Mouse (Mus musculus): ENCODE measurements around the gene AU022252. TPM values are rescaled to one million over a fixed set of nuclear protein-coding genes. Genes with fewer than 3 reads are reported as not detected.

AU022252 gene
- total and polyA plus RNA-seq, 2 experiments from 2014 or later = 19.8 to 26.4 TPM

DNA sequence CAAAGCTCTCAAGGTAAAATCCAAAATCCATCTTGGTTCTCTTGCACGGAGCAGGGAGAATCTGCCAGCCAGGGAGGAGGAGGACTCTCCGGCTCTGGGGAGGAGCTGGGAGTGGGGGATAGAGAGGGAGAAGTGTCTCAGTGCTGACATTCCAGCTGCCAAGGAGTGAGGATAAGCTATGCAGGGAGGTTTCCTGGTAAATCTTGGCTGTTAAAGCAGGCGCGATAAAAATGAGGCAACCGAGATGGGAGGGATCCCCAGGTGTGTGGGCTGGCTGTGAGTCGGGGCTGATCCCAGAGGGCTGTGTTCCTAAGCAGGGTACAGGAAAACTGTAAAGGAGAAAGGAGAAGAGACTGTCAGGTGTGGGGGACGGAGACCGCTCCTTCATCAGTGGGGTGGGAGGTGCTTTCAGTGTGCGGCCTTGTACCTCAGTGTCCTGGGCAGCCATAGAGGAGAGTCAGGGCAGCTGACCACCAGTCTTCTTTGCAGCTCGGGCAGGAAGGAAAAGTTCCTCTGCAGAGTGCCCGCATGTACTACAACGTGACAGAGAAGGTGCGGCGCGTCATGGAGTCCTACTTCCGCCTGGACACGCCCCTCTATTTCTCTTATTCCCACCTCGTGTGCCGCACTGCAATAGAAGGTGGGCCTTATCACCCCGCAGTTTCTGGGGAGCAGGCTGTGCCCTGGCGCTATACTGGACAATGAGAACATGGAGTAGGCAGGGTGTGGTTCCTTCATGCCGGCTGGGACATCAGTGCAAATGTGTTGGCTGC lies 12.1 kb upstream of the AU022252 start:
- H3K27ac ChIP-seq = no peak overlapping the region
- whole genome bisulfite sequencing = 72% methylated on average over 22 of the region's 22 CpGs
- peaks cover 4% of the 10 kb centered on the region; the same call in 1 of the 2 replicates for H3K4me1 ChIP-seq (ENCODE audit: insufficient read depth, low read length)
- TF ChIP-seq CTCF (IDR thresholded peaks at IDR 0.05; ENCODE audit: low read depth) = no peak
- H3K4me2 ChIP-seq (ENCODE audit: low read depth, low read length) = no peak overlapping the region
- no peaks in the 10 kb centered on the region for H3K9me3 ChIP-seq (ENCODE audit: low read length)
- no peak for DNase-seq (ENCODE audit: low spot score)
- H3K36me3 ChIP-seq (ENCODE audit: insufficient read depth, low read length) = peaks cover 34% of the 10 kb centered on the region
- no peaks in the 10 kb centered on the region for H3K27me3 ChIP-seq (ENCODE audit: insufficient read depth, low read length)
- no peak overlapping the region for H3K9ac ChIP-seq (replicated peaks; ENCODE audit: low read length)
- no peak for ATAC-seq
- H3K4me3 ChIP-seq (ENCODE audit: low read length) = no peak overlapping the region

- no peak for DNase-seq (ENCODE audit: low spot score)
- H3K4me3 ChIP-seq (ENCODE audit: low read length) = no peak overlapping the region
- H3K4me2 ChIP-seq (ENCODE audit: low read depth, low read length) = no peak overlapping the region
- TF ChIP-seq CTCF (IDR thresholded peaks at IDR 0.05; ENCODE audit: low read depth) = no peak
- H3K9ac ChIP-seq (replicated peaks; ENCODE audit: low read length) = no peak overlapping the region
- no peaks in the 10 kb centered on the region for H3K27me3 ChIP-seq (ENCODE audit: insufficient read depth, low read length)
- no peak overlapping the region for H3K27ac ChIP-seq
- H3K36me3 ChIP-seq (ENCODE audit: insufficient read depth, low read length) = peaks cover 29% of the 10 kb centered on the region
- peaks cover 4% of the 10 kb centered on the region; the same call in 1 of the 2 replicates for H3K4me1 ChIP-seq (ENCODE audit: insufficient read depth, low read length)
- H3K9me3 ChIP-seq (ENCODE audit: low read length) = no peaks in the 10 kb centered on the region
- WGBS = 94% methylated on average over 12 of the region's 12 CpGs
- no peak for ATAC-seq
Measured at GRCm38 (mm10) chr4:119242571-119242970, 10.1 kb upstream of the AU022252 start.

GRCm38 (mm10) chr4:119241664-119242063 lies 9.2 kb upstream of the AU022252 start:
- WGBS = 73% methylated on average over 14 of the region's 14 CpGs

DNA sequence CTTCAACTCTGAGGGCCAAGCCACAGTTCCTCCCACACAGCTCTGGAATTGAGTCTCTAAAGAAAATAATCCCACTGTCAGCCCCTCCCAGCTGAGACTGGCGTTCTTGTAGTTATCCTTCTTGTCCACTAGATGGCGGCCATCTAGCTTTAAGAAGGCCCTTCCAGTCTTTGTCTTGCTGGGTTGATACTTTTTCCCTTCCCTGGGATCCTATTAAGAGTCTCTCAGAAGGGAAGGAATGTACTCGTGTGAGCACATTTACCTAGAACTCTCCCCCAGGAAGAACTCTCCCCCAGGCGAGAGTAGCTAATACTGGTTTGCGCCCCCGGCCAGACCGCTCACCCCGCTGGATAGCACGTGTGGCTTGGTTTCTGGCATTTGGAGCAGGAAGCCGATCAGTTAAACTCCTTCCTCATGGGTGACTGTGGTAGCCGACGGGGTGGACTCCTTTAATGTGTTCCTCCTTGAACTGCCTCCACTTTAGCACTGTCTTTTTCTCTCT lies 6.7 kb upstream of the AU022252 start:
- Histone ChIP-seq H3K4me1 (ENCODE audit: insufficient read depth, low read length) (no peaks in the 10 kb centered on the region), H3K36me3 (ENCODE audit: insufficient read depth, low read length) (peaks cover 21% of the 10 kb centered on the region), H3K27ac (no peak overlapping the region), H3K9me3 (ENCODE audit: low read length) (no peaks in the 10 kb centered on the region), H3K27me3 (ENCODE audit: insufficient read depth, low read length) (no peaks in the 10 kb centered on the region), H3K4me2 (ENCODE audit: low read depth, low read length) (no peak overlapping the region), H3K4me3 (ENCODE audit: low read length) (no peak overlapping the region), H3K9ac (replicated peaks; ENCODE audit: low read length) (no peak overlapping the region)
- ATAC-seq (peak; percentile 67), DNase-seq (ENCODE audit: low spot score) (peak; percentile 89)
- TF ChIP-seq CTCF (IDR thresholded peaks at IDR 0.05; ENCODE audit: low read depth) = peak; percentile 90
- 34% methylated on average over 12 of the region's 12 CpGs for WGBS

More at GRCm38 (mm10) chr4:119241664-119242063, 9.2 kb upstream of the AU022252 start:
- H3K4me2 ChIP-seq (ENCODE audit: low read depth, low read length) = no peak overlapping the region
- no peak overlapping the region for H3K4me3 ChIP-seq (ENCODE audit: low read length)
- no peak overlapping the region for H3K27ac ChIP-seq
- no peak overlapping the region for H3K9ac ChIP-seq (replicated peaks; ENCODE audit: low read length)
- H3K9me3 ChIP-seq (ENCODE audit: low read length) = no peaks in the 10 kb centered on the region
- H3K36me3 ChIP-seq (ENCODE audit: insufficient read depth, low read length) = peaks cover 28% of the 10 kb centered on the region
- 0 out of 2 replicates have a peak, but pooled peaks cover 4% of the 10 kb centered on the region for H3K4me1 ChIP-seq (ENCODE audit: insufficient read depth, low read length)
- ATAC-seq (no peak), DNase-seq (ENCODE audit: low spot score) (peak; percentile 60)
- peak; percentile 75 for TF ChIP-seq CTCF (IDR thresholded peaks at IDR 0.05; ENCODE audit: low read depth)
- H3K27me3 ChIP-seq (ENCODE audit: insufficient read depth, low read length) = no peaks in the 10 kb centered on the region

DNA sequence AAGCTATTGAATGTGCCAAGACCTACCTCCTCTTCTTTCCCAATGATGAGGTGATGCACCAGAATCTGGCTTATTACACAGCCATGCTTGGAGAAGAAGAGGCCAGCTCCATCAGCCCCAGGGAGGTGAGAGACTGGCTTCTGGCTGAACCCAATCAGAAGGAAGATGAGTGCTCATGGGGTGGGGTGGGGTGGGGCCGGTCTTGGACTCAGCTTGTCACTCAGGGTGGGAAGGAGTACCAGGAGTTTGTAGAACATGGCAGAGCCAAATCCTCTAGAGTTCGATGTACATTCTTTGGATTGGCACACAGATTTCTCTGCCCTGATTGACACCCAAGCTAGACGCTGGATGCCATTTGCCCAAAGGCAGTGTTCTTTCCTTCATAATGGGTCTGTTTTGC lies 6.1 kb upstream of the AU022252 start:
- H3K9me3 ChIP-seq (ENCODE audit: low read length) = no peaks in the 10 kb centered on the region
- no peak for ATAC-seq
- H3K36me3 ChIP-seq (ENCODE audit: insufficient read depth, low read length) = peaks cover 16% of the 10 kb centered on the region; the same call in 1 of the 2 replicates
- no peak overlapping the region for H3K9ac ChIP-seq (replicated peaks; ENCODE audit: low read length)
- no peaks in the 10 kb centered on the region for H3K4me1 ChIP-seq (ENCODE audit: insufficient read depth, low read length)
- WGBS = 76% methylated on average over 3 of the region's 3 CpGs
- no peak overlapping the region for H3K4me2 ChIP-seq (ENCODE audit: low read depth, low read length)
- DNase-seq (ENCODE audit: low spot score) = no peak
- TF ChIP-seq CTCF (IDR thresholded peaks at IDR 0.05; ENCODE audit: low read depth) = no peak
- no peak overlapping the region for H3K27ac ChIP-seq
- H3K4me3 ChIP-seq (ENCODE audit: low read length) = no peak overlapping the region
- H3K27me3 ChIP-seq (ENCODE audit: insufficient read depth, low read length) = no peaks in the 10 kb centered on the region

- Histone ChIP-seq H3K9ac (replicated peaks; ENCODE audit: low read length) (no peak overlapping the region), H3K4me3 (ENCODE audit: low read length) (peak overlapping the region; percentile 91), H3K36me3 (ENCODE audit: insufficient read depth, low read length) (no peaks in the 10 kb centered on the region), H3K27me3 (ENCODE audit: insufficient read depth, low read length) (no peaks in the 10 kb centered on the region), H3K4me2 (ENCODE audit: low read depth, low read length) (peak overlapping the region; percentile 81), H3K4me1 (ENCODE audit: insufficient read depth, low read length) (peaks cover 6% of the 10 kb centered on the region), H3K27ac (no peak overlapping the region), H3K9me3 (ENCODE audit: low read length) (no peaks in the 10 kb centered on the region)
- 92% methylated on average over 3 of the region's 3 CpGs for WGBS
- DNase-seq (ENCODE audit: low spot score) (no peak), ATAC-seq (no peak)
- TF ChIP-seq CTCF (IDR thresholded peaks at IDR 0.05; ENCODE audit: low read depth) = no peak
Measured at GRCm38 (mm10) chr4:119234348-119234747, 1.8 kb upstream of the AU022252 start.
